Mouse (Mus musculus): Measurements from ENCODE around the gene Pak3.

GRCm38 (mm10) chrX:143627767-143628166 lies 109.4 kb downstream of the Pak3 start:
- TF ChIP-seq POLR2A (IDR thresholded peaks at IDR 0.05; ENCODE audit: extremely low read depth, insufficient read depth, low read length) (no peak), CTCF (IDR thresholded peaks at IDR 0.05; ENCODE audit: extremely low read depth, insufficient read depth, low read length) (no peak)

All from cortical plate, adult 2 months (tissue).